Mouse (Mus musculus) brain, embryonic 14.5 days (tissue): ENCODE data around the gene Ttc28.

Source experiments
- CTCF ChIP-seq: fragments of 200-500 bp; IDR thresholded peaks from 2 replicates; pipeline ENCODE4 v1.5.1; 2012; ENCODE audit warnings: inconsistent platforms, mild to moderate bottlenecking, moderate library complexity, borderline replicate concordance; ENCODE audit not compliant: insufficient read depth, insufficient read length; ENCODE audit errors: extremely low read depth
- POLR2A ChIP-seq: fragments of 200-500 bp; IDR thresholded peaks from 2 replicates; pipeline ENCODE4 v1.6.1; 2012; ENCODE audit warnings: mild to moderate bottlenecking, inconsistent platforms, borderline replicate concordance; ENCODE audit not compliant: poor library complexity, insufficient read depth, insufficient read length, severe bottlenecking; ENCODE audit errors: extremely low read depth

DNA sequence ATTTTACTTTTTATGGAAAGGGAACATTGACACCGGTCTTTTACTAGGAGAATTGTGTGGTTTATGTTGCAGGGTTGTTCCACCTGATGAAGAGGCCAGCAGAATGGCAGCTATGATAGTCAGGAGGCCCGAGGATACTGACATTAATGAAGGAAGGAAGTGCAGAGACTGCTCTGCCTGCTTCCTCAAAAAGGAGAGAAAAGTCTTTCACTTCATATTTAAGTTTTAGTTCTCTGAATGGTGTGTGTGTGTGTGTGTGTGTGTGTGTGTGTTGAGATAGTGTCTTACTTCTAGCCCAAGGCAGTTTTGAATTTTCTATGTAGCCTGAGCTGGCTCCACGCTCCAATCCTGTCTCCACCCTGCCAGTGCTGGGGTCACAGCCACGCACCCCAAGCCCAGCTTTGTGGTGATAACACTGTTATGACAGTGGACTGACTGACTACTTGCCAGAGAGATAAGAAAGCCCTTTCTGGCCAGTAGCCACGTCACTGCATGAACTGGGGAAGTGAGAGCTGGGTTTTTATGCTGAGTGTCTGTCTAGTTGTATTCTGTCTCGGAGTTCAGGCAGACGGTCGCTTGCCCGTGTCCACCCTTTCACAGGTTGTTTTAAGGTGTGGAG, 90.7 kb downstream of the Ttc28 start:
- TF ChIP-seq CTCF (no peak), POLR2A (no peak)
